8 mouse cellular contexts compared by ENCODE assay signal in genomic region chr7:80778958-80779669, GRCm38 (mm10). TPM values are rescaled to one million over a fixed set of nuclear protein-coding genes. Genes with fewer than 3 reads are reported as not detected.
DNase-seq lines count a peak whose midpoint lies in the region; ATAC-seq lines count a peak whose summit lies in the region.

No protein-coding gene starts in this region.

- H3K27me3 ChIP-seq in heart, embryonic 12.5 days (replicated peaks), result no peaks in the 10 kb centered on the region

- 61% methylated on average over 12 of the region's 12 CpGs for WGBS in heart, embryonic 12.5 days

- H3K27ac ChIP-seq in heart, embryonic 12.5 days (ENCODE audit: poor library complexity, severe bottlenecking), result peak overlapping the region; percentile 60

- DNase-seq in CD4-positive helper T cell, adult 2 months (ENCODE audit: low read depth, low spot score), result peak; percentile 79
- DNase-seq in T-cell, adult 2 months (ENCODE audit: low spot score), result peak; percentile 74
- DNase-seq in kidney, postnatal 4 days, result peak; percentile 61 to 77
- peak; percentile 88 for DNase-seq in monocyte, adult 2 months (ENCODE audit: low read depth in 1 of 2, low spot score in 2 of 2)
- DNase-seq in urinary bladder, postnatal 4 days (ENCODE audit: low spot score in 2 of 2), result peak; percentile 65 to 67
- no peak for DNase-seq in frontal cortex, postnatal 14 days (ENCODE audit: low spot score in 2 of 2)
- DNase-seq in right cerebral cortex, postnatal 25 days, result no peak

- no peaks in the 10 kb centered on the region for H3K36me3 ChIP-seq in heart, embryonic 12.5 days

- H3K4me1 ChIP-seq in heart, embryonic 12.5 days (replicated peaks), result peaks cover 67% of the 10 kb centered on the region

- no peak overlapping the region for H3K4me2 ChIP-seq in heart, embryonic 12.5 days

- ATAC-seq in heart, embryonic 12.5 days (ENCODE audit: insufficient number of reproducible peaks, low FRiP score), result no peak

- no peaks in the 10 kb centered on the region for H3K9me3 ChIP-seq in heart, embryonic 12.5 days (replicated peaks)

- peak overlapping the region; percentile 41; the same call in 1 of the 2 replicates for H3K9ac ChIP-seq in heart, embryonic 12.5 days

- no peak overlapping the region for H3K4me3 ChIP-seq in heart, embryonic 12.5 days

RNA-seq across cellular contexts. Expression of gene Iqgap1, which starts 46.7 kb away (rescaled TPM):
- polyA plus RNA-seq in heart, embryonic 12.5 days (2016; fragmentation: Nextera tagmentation; extraction: Ambion mirVana), result 41.3 and 42.0 TPM in 2 replicates

Comparison
In these comparisons a context has a peak if more than half of its experiments do, and no peak if none do; other contexts are left out.
1. DNase-seq: peak in CD4-positive helper T cell, adult 2 months (single experiment), T-cell, adult 2 months (single experiment), kidney, postnatal 4 days (2 of 2), monocyte, adult 2 months (2 of 2) and urinary bladder, postnatal 4 days (2 of 2); none in frontal cortex, postnatal 14 days (0 of 2) and right cerebral cortex, postnatal 25 days (single experiment).